Mouse (Mus musculus): ENCODE measurements around the gene Chst15.

DNA sequence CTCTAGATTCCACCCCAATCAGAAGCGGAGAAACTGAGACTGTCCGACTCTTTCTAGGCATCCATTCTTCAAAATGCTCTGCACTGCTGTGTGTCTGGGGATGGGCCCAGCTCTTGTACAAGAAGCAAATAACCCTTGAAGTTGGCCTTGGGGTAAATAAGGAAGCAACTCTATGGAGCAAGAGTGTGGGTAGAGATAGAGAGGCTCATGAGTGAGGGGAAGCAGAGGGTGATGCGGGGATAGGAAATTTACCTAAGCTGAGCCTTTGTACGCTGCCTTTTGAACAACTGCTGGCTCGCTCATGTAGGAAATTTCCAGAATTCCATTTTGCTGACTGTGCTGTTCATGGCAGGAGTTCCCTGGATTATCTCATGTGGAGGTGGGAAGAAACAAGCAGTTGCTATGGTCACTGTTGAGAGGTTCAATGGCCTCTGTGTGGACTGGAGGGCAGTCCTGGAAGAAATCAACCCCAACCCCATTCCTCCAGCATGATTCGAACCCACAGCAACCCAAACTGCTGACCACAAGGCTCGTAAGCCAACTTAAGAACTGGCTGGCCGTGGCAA is 89.9 kb downstream of the Chst15 start:
- TF ChIP-seq CTCF (IDR thresholded peaks at IDR 0.05; ENCODE audit: control insufficient read depth, insufficient read depth, low read length) (no peak), POLR2A (IDR thresholded peaks at IDR 0.05; ENCODE audit: borderline replicate concordance, control insufficient read depth, low read depth, low read length) (no peak)

Data from bone marrow, adult 2 months (tissue).